Mouse (Mus musculus): Measurements from ENCODE around the gene Hps4. TPM values are rescaled to one million over a fixed set of nuclear protein-coding genes. Genes with fewer than 3 reads are reported as not detected.
"Not testable (repeated sequence)": the region's sequence is repeated elsewhere in the genome, so short reads cannot be mapped to it uniquely, and the experiment has no call there.

The Hps4 gene
- total RNA-seq, 2 experiments from 2014 or later = 3.8 to 4.2 TPM

GRCm38 (mm10) chr5:112393741-112394414 is 51.0 kb downstream of the Hps4 start:
- no peak for DNase-seq
- intact Hi-C loops (cut with DNase I) = loop anchor here (10.0 kb wide), 1 partner anchor 1089 kb away; no protein-coding TSS in a partner anchor

GRCm38 (mm10) chr5:112394415-112394763 is 51.5 kb downstream of the Hps4 start:
- intact Hi-C loops (cut with DNase I) = loop anchor here (10.0 kb wide), 1 partner anchor 1090 kb away; no protein-coding TSS in a partner anchor
- no peak for DNase-seq

GRCm38 (mm10) chr5:112394779-112395443 is 52.0 kb downstream of the Hps4 start, which contains the start of gene Asphd2:
Gene Asphd2, minus strand, starts transcription at chr5:112394866.
- peak in 1 of 2 experiments; percentile 18 for DNase-seq
- intact Hi-C loops (cut with DNase I) = loop anchor here (10.0 kb wide), 1 partner anchor 1090 kb away; no protein-coding TSS in a partner anchor

- intact Hi-C loops (cut with DNase I) = loop anchor here (10.0 kb wide), 1 partner anchor 1091 kb away; no protein-coding TSS in a partner anchor
- no peak for DNase-seq
Observed at GRCm38 (mm10) chr5:112396066-112396465, 53.2 kb downstream of the Hps4 start.

- intact Hi-C loops (cut with DNase I) = loop anchor here (10.0 kb wide), 1 partner anchor 1094 kb away; no protein-coding TSS in a partner anchor
- no peak for DNase-seq
Observed at GRCm38 (mm10) chr5:112399284-112399683, 56.4 kb downstream of the Hps4 start.

- DNase-seq = no peak
- intact Hi-C loops (cut with DNase I) = no loop called here
Observed at GRCm38 (mm10) chr5:112402437-112402836, 59.6 kb downstream of the Hps4 start.

- intact Hi-C loops (cut with DNase I) = no loop called here
- no peak for DNase-seq
Observed at GRCm38 (mm10) chr5:112406017-112406416, 63.1 kb downstream of the Hps4 start.

GRCm38 (mm10) chr5:112409274-112409673 is 66.4 kb downstream of the Hps4 start:
- no peak for DNase-seq
- intact Hi-C loops (cut with DNase I) = no loop called here

- no peak for DNase-seq
- intact Hi-C loops (cut with DNase I) = no loop called here
Observed at GRCm38 (mm10) chr5:112411072-112411471, 68.2 kb downstream of the Hps4 start.

- intact Hi-C loops (cut with DNase I) = no loop called here
Observed at GRCm38 (mm10) chr5:112411514-112412335, 68.8 kb downstream of the Hps4 start.

GRCm38 (mm10) chr5:112412781-112413180 is 69.9 kb downstream of the Hps4 start:
- intact Hi-C loops (cut with DNase I) = not testable (repeated sequence)

More at GRCm38 (mm10) chr5:112411514-112412335, 68.8 kb downstream of the Hps4 start:
- no peak for DNase-seq

GRCm38 (mm10) chr5:112416673-112417072 is 73.8 kb downstream of the Hps4 start:
- intact Hi-C loops (cut with DNase I) = no loop called here
- DNase-seq = no peak

More at GRCm38 (mm10) chr5:112412781-112413180, 69.9 kb downstream of the Hps4 start:
- not testable (repeated sequence) for DNase-seq

GRCm38 (mm10) chr5:112418023-112418422 is 75.1 kb downstream of the Hps4 start:
- intact Hi-C loops (cut with DNase I) = no loop called here
- DNase-seq = no peak

GRCm38 (mm10) chr5:112419535-112419934 is 76.7 kb downstream of the Hps4 start:
- intact Hi-C loops (cut with DNase I) = no loop called here

GRCm38 (mm10) chr5:112426635-112427034 is 83.8 kb downstream of the Hps4 start:
- DNase-seq = no peak
- intact Hi-C loops (cut with DNase I) = loop anchor here (5.0 kb wide), 1 partner anchor 184 kb away; no protein-coding TSS in a partner anchor

More at GRCm38 (mm10) chr5:112419535-112419934, 76.7 kb downstream of the Hps4 start:
- no peak for DNase-seq

GRCm38 (mm10) chr5:112427283-112427682 is 84.4 kb downstream of the Hps4 start:
- intact Hi-C loops (cut with DNase I) = loop anchor here (5.0 kb wide), 1 partner anchor 185 kb away; no protein-coding TSS in a partner anchor
- DNase-seq = peak; percentile 33 to 46

Measured in gastrocnemius, postnatal 36 days (tissue).